Mouse (Mus musculus): Measurements from ENCODE around the gene Hnrnpu. TPM values are rescaled to one million over a fixed set of nuclear protein-coding genes. Genes with fewer than 3 reads are reported as not detected.

Gene Hnrnpu
- polyA plus RNA-seq, 1 experiment: 48.6 TPM

- Histone ChIP-seq H3K27ac (ENCODE audit: insufficient read depth, low read length) (no peak overlapping the region), H3K27me3 (ENCODE audit: control insufficient read depth, insufficient read depth, low read length) (no peaks in the 10 kb centered on the region), H3K4me1 (ENCODE audit: control insufficient read depth, insufficient read depth, insufficient read length) (0 out of 2 replicates have a peak, but pooled peaks cover 2% of the 10 kb centered on the region), H3K36me3 (ENCODE audit: control insufficient read depth, insufficient read depth, low read length) (peaks cover 45% of the 10 kb centered on the region), H3K4me3 (ENCODE audit: extremely low read depth, insufficient read depth, insufficient read length) (no peak overlapping the region)
- no peak for DNase-seq (ENCODE audit: low read depth in 1 of 2, low spot score in 2 of 2)
- TF ChIP-seq POLR2A (IDR thresholded peaks at IDR 0.05; ENCODE audit: low read depth, low read length): no peak
- no peak for TF ChIP-seq CTCF (IDR thresholded peaks at IDR 0.05; ENCODE audit: extremely low read depth, insufficient read depth, insufficient read length, insufficient replicate concordance)
- WGBS: 12% methylated on average over 5 of the region's 5 CpGs
Observed at GRCm38 (mm10) chr1:178329017-178329416, 8.6 kb downstream of the Hnrnpu start.

GRCm38 (mm10) chr1:178326950-178327349 is 10.6 kb downstream of the Hnrnpu start:
- Histone ChIP-seq H3K36me3 (ENCODE audit: control insufficient read depth, insufficient read depth, low read length) (peaks cover 45% of the 10 kb centered on the region), H3K27ac (ENCODE audit: insufficient read depth, low read length) (no peak overlapping the region), H3K27me3 (ENCODE audit: control insufficient read depth, insufficient read depth, low read length) (no peaks in the 10 kb centered on the region), H3K4me1 (ENCODE audit: control insufficient read depth, insufficient read depth, insufficient read length) (no peaks in the 10 kb centered on the region), H3K4me3 (ENCODE audit: extremely low read depth, insufficient read depth, insufficient read length) (no peak overlapping the region)
- TF ChIP-seq CTCF (IDR thresholded peaks at IDR 0.05; ENCODE audit: extremely low read depth, insufficient read depth, insufficient read length, insufficient replicate concordance): no peak
- no peak for TF ChIP-seq POLR2A (IDR thresholded peaks at IDR 0.05; ENCODE audit: low read depth, low read length)
- 84% methylated on average over 1 of the region's 1 CpGs for WGBS
- no peak for DNase-seq (ENCODE audit: low read depth in 1 of 2, low spot score in 2 of 2)

GRCm38 (mm10) chr1:178326357-178326756 is 11.2 kb downstream of the Hnrnpu start:
- peaks cover under 1% of the 10 kb centered on the region; the same call in 1 of the 2 replicates for H3K4me1 ChIP-seq (ENCODE audit: control insufficient read depth, insufficient read depth, insufficient read length)
- H3K27me3 ChIP-seq (ENCODE audit: control insufficient read depth, insufficient read depth, low read length): no peaks in the 10 kb centered on the region
- TF ChIP-seq POLR2A (IDR thresholded peaks at IDR 0.05; ENCODE audit: low read depth, low read length) (no peak), CTCF (IDR thresholded peaks at IDR 0.05; ENCODE audit: extremely low read depth, insufficient read depth, insufficient read length, insufficient replicate concordance) (no peak)
- DNase-seq (ENCODE audit: low read depth in 1 of 2, low spot score in 2 of 2): no peak
- H3K27ac ChIP-seq (ENCODE audit: insufficient read depth, low read length): no peak overlapping the region
- WGBS: 87% methylated on average over 1 of the region's 1 CpGs
- no peak overlapping the region for H3K4me3 ChIP-seq (ENCODE audit: extremely low read depth, insufficient read depth, insufficient read length)
- peaks cover 43% of the 10 kb centered on the region for H3K36me3 ChIP-seq (ENCODE audit: control insufficient read depth, insufficient read depth, low read length)

- Histone ChIP-seq H3K27ac (ENCODE audit: insufficient read depth, low read length) (no peak overlapping the region), H3K27me3 (ENCODE audit: control insufficient read depth, insufficient read depth, low read length) (no peaks in the 10 kb centered on the region), H3K4me1 (ENCODE audit: control insufficient read depth, insufficient read depth, insufficient read length) (peaks cover 5% of the 10 kb centered on the region), H3K4me3 (ENCODE audit: extremely low read depth, insufficient read depth, insufficient read length) (no peak overlapping the region), H3K36me3 (ENCODE audit: control insufficient read depth, insufficient read depth, low read length) (peaks cover 34% of the 10 kb centered on the region)
- no peak for DNase-seq (ENCODE audit: low read depth in 1 of 2, low spot score in 2 of 2)
- no peak for TF ChIP-seq CTCF (IDR thresholded peaks at IDR 0.05; ENCODE audit: extremely low read depth, insufficient read depth, insufficient read length, insufficient replicate concordance)
- no peak for TF ChIP-seq POLR2A (IDR thresholded peaks at IDR 0.05; ENCODE audit: low read depth, low read length)
- 98% methylated on average over 1 of the region's 1 CpGs for WGBS
Observed at GRCm38 (mm10) chr1:178324568-178324967, 13.0 kb downstream of the Hnrnpu start.

GRCm38 (mm10) chr1:178323235-178323634 is 14.4 kb downstream of the Hnrnpu start:
- TF ChIP-seq CTCF (IDR thresholded peaks at IDR 0.05; ENCODE audit: extremely low read depth, insufficient read depth, insufficient read length, insufficient replicate concordance): no peak
- no peak for TF ChIP-seq POLR2A (IDR thresholded peaks at IDR 0.05; ENCODE audit: low read depth, low read length)
- no peak overlapping the region for H3K4me3 ChIP-seq (ENCODE audit: extremely low read depth, insufficient read depth, insufficient read length)
- 91% methylated on average over 1 of the region's 1 CpGs for WGBS
- DNase-seq (ENCODE audit: low read depth in 1 of 2, low spot score in 2 of 2): no peak
- no peak overlapping the region for H3K27ac ChIP-seq (ENCODE audit: insufficient read depth, low read length)
- H3K36me3 ChIP-seq (ENCODE audit: control insufficient read depth, insufficient read depth, low read length): peaks cover 30% of the 10 kb centered on the region
- peaks cover 5% of the 10 kb centered on the region for H3K4me1 ChIP-seq (ENCODE audit: control insufficient read depth, insufficient read depth, insufficient read length)
- no peaks in the 10 kb centered on the region for H3K27me3 ChIP-seq (ENCODE audit: control insufficient read depth, insufficient read depth, low read length)

- WGBS: 77% methylated on average over 4 of the region's 4 CpGs
- peaks cover 27% of the 10 kb centered on the region for H3K36me3 ChIP-seq (ENCODE audit: control insufficient read depth, insufficient read depth, low read length)
- no peak for TF ChIP-seq CTCF (IDR thresholded peaks at IDR 0.05; ENCODE audit: extremely low read depth, insufficient read depth, insufficient read length, insufficient replicate concordance)
- no peak overlapping the region for H3K4me3 ChIP-seq (ENCODE audit: extremely low read depth, insufficient read depth, insufficient read length)
- no peak overlapping the region for H3K27ac ChIP-seq (ENCODE audit: insufficient read depth, low read length)
- no peak for DNase-seq (ENCODE audit: low read depth in 1 of 2, low spot score in 2 of 2)
- no peaks in the 10 kb centered on the region for H3K27me3 ChIP-seq (ENCODE audit: control insufficient read depth, insufficient read depth, low read length)
- peaks cover 5% of the 10 kb centered on the region for H3K4me1 ChIP-seq (ENCODE audit: control insufficient read depth, insufficient read depth, insufficient read length)
Observed at GRCm38 (mm10) chr1:178321730-178322357, 15.8 kb downstream of the Hnrnpu start.
